Mouse (Mus musculus) intestine, embryonic 16.5 days (tissue): ENCODE measurements around the gene L3mbtl3. TPM values are rescaled to one million over a fixed set of nuclear protein-coding genes. Genes with fewer than 3 reads are reported as not detected.
A peak's percentile ranks its signal among the peaks of the same experiment; 100 is the strongest.

Experiments used
- ATAC-seq: fragments of 200-750 bp; cut with Nextera tagmentation; 2 replicates; pipeline ENCODE4 v1.8.0; 2017; ENCODE audit warnings: moderate TSS enrichment, moderate library complexity
- H3K27ac ChIP-seq: fragments of 300-500 bp; sonication (generic); 2 replicates; pipeline ENCODE4 v1.5.1; 2014; ENCODE audit warnings: mild to moderate bottlenecking, low read length
- H3K27me3 ChIP-seq: fragments of 300-500 bp; sonication (generic); replicated peaks from 2 replicates; pipeline ENCODE4 v1.6.1; 2014; ENCODE audit warnings: low read length, control low read depth, mixed read lengths; ENCODE audit not compliant: control insufficient read depth, insufficient read depth
- H3K36me3 ChIP-seq: fragments of 300-500 bp; sonication (generic); 2 replicates; pipeline ENCODE4 v1.6.1; 2014; ENCODE audit warnings: low read length, control low read depth; ENCODE audit not compliant: control insufficient read depth, insufficient read depth
- H3K4me1 ChIP-seq: fragments of 300-500 bp; sonication (generic); 2 replicates; pipeline ENCODE4 v1.6.1; 2014; ENCODE audit warnings: low read length, control low read depth, mixed read lengths; ENCODE audit not compliant: control insufficient read depth, insufficient read depth
- H3K4me2 ChIP-seq: fragments of 300-500 bp; sonication (generic); 2 replicates; pipeline ENCODE4 v1.6.1; 2014; ENCODE audit warnings: low read depth, low read length, control low read depth
- H3K4me3 ChIP-seq: fragments of 300-500 bp; sonication (generic); 2 replicates; pipeline ENCODE4 v1.5.1; 2014; ENCODE audit warnings: mild to moderate bottlenecking, low read length
- H3K9ac ChIP-seq: fragments of 300-500 bp; sonication (generic); 2 replicates; pipeline ENCODE4 v1.6.1; 2014; ENCODE audit warnings: low read depth, low read length
- H3K9me3 ChIP-seq: fragments of 300-500 bp; sonication (generic); 2 replicates; pipeline ENCODE4 v1.6.1; 2016; ENCODE audit warnings: low read length, control low read depth; ENCODE audit not compliant: control insufficient read depth
- WGBS: fragments of 180-500 bp; shearing (Covaris S2); extraction: QIAGEN DNeasy Blood & Tissue Kit; methylation state at CpG from one replicate; pipeline ENCODE4 v1.1.7; 2014; 5-methylcytosine and 5-hydroxymethylcytosine counted together
- polyA plus RNA-seq: library from polyadenylated mRNA; unstranded; fragments of >200 nt; fragmentation: Nextera tagmentation; extraction: Ambion mirVana; gene quantifications from 2 replicates; pipeline ENCODE4 v1.2.1, GENCODE M21; 2015

L3mbtl3 gene
- polyA plus RNA-seq, result 7.4 and 8.3 TPM in 2 replicates

GRCm38 (mm10) chr10:26375790-26376545, at the start of gene L3mbtl3:
Gene L3mbtl3, minus strand, starts transcription at chr10:26375971.
- peak within 1 kb of the TSS; percentile 68 for H3K4me2 ChIP-seq
- H3K4me1 ChIP-seq, result 0 out of 2 replicates have a peak, but pooled peaks cover 4% of the 10 kb centered on the region
- WGBS, result 3% methylated on average over 42 of the region's 42 CpGs
- ATAC-seq, result peak; percentile 77
- H3K4me3 ChIP-seq, result peak within 1 kb of the TSS; percentile 85
- H3K9ac ChIP-seq, result peak within 1 kb of the TSS; percentile 95
- H3K27me3 ChIP-seq, result no peaks in the 10 kb centered on the region
- H3K36me3 ChIP-seq, result no peaks in the 10 kb centered on the region
- H3K9me3 ChIP-seq, result no peaks in the 10 kb centered on the region
- peak within 1 kb of the TSS; percentile 93 for H3K27ac ChIP-seq

GRCm38 (mm10) chr10:26421168-26421567, 45.4 kb upstream of the L3mbtl3 start:
- Histone ChIP-seq H3K36me3 (no peaks in the 10 kb centered on the region), H3K4me1 (no peaks in the 10 kb centered on the region), H3K9me3 (no peaks in the 10 kb centered on the region), H3K27me3 (no peaks in the 10 kb centered on the region), H3K27ac (no peak overlapping the region), H3K4me2 (no peak overlapping the region), H3K9ac (no peak overlapping the region), H3K4me3 (no peak overlapping the region)
- 55% methylated on average over 2 of the region's 2 CpGs for WGBS
- ATAC-seq, result no peak

- no peak overlapping the region for H3K9ac ChIP-seq
- H3K36me3 ChIP-seq, result no peaks in the 10 kb centered on the region
- no peak overlapping the region for H3K4me2 ChIP-seq
- H3K4me3 ChIP-seq, result no peak overlapping the region
- H3K27me3 ChIP-seq, result no peaks in the 10 kb centered on the region
- no peak for ATAC-seq
- H3K9me3 ChIP-seq, result no peaks in the 10 kb centered on the region
- no peak overlapping the region for H3K27ac ChIP-seq
- no peaks in the 10 kb centered on the region for H3K4me1 ChIP-seq
Measured at GRCm38 (mm10) chr10:26388656-26389055, 12.9 kb upstream of the L3mbtl3 start.

- no peak overlapping the region for H3K9ac ChIP-seq
- 79% methylated on average over 6 of the region's 6 CpGs for WGBS
- H3K27ac ChIP-seq, result no peak overlapping the region
- H3K9me3 ChIP-seq, result no peaks in the 10 kb centered on the region
- no peak for ATAC-seq
- no peak overlapping the region for H3K4me3 ChIP-seq
- H3K4me1 ChIP-seq, result 0 out of 2 replicates have a peak, but pooled peaks cover 4% of the 10 kb centered on the region
- H3K4me2 ChIP-seq, result no peak overlapping the region
- H3K36me3 ChIP-seq, result no peaks in the 10 kb centered on the region
- no peaks in the 10 kb centered on the region for H3K27me3 ChIP-seq
Measured at GRCm38 (mm10) chr10:26377332-26377602, 1.5 kb upstream of the L3mbtl3 start.

GRCm38 (mm10) chr10:26376546-26377331, 968 bp upstream of the L3mbtl3 start:
- H3K4me2 ChIP-seq, result peak overlapping the region; percentile 68
- H3K9ac ChIP-seq, result peak overlapping the region; percentile 95; the same call in 1 of the 2 replicates
- H3K9me3 ChIP-seq, result no peaks in the 10 kb centered on the region
- WGBS, result 48% methylated on average over 10 of the region's 10 CpGs
- peak overlapping the region; percentile 85 for H3K4me3 ChIP-seq
- H3K27me3 ChIP-seq, result no peaks in the 10 kb centered on the region
- no peak for ATAC-seq
- 0 out of 2 replicates have a peak, but pooled peaks cover 4% of the 10 kb centered on the region for H3K4me1 ChIP-seq
- no peaks in the 10 kb centered on the region for H3K36me3 ChIP-seq
- no peak overlapping the region for H3K27ac ChIP-seq

- ATAC-seq, result peak; percentile 49
- Histone ChIP-seq H3K9ac (peak overlapping the region; percentile 95), H3K4me2 (peak overlapping the region; percentile 68), H3K4me3 (peak overlapping the region; percentile 85), H3K27ac (peak overlapping the region; percentile 93), H3K4me1 (0 out of 2 replicates have a peak, but pooled peaks cover 4% of the 10 kb centered on the region), H3K27me3 (no peaks in the 10 kb centered on the region), H3K36me3 (no peaks in the 10 kb centered on the region), H3K9me3 (no peaks in the 10 kb centered on the region)
- 1% methylated on average over 23 of the region's 30 CpGs for WGBS
Measured at GRCm38 (mm10) chr10:26375351-26375751, 420 bp downstream of the L3mbtl3 start.

GRCm38 (mm10) chr10:26374436-26375311, 1.1 kb downstream of the L3mbtl3 start:
- Histone ChIP-seq H3K4me3 (peak overlapping the region; percentile 85), H3K36me3 (no peaks in the 10 kb centered on the region), H3K27me3 (no peaks in the 10 kb centered on the region), H3K4me1 (0 out of 2 replicates have a peak, but pooled peaks cover 4% of the 10 kb centered on the region), H3K9ac (peak overlapping the region; percentile 95), H3K4me2 (peak overlapping the region; percentile 68), H3K27ac (peak overlapping the region; percentile 93), H3K9me3 (no peaks in the 10 kb centered on the region)
- WGBS, result under 1% methylated on average over 82 of the region's 101 CpGs
- peak; percentile 69 for ATAC-seq

- Histone ChIP-seq H3K27ac (peak overlapping the region; percentile 93), H3K9ac (peak overlapping the region; percentile 95), H3K4me3 (peak overlapping the region; percentile 85), H3K36me3 (no peaks in the 10 kb centered on the region), H3K27me3 (no peaks in the 10 kb centered on the region), H3K4me2 (peak overlapping the region; percentile 68), H3K9me3 (no peaks in the 10 kb centered on the region), H3K4me1 (0 out of 2 replicates have a peak, but pooled peaks cover 4% of the 10 kb centered on the region)
- under 1% methylated on average over 58 of the region's 71 CpGs for WGBS
- ATAC-seq, result peak; percentile 72
Measured at GRCm38 (mm10) chr10:26373951-26374435, 1.8 kb downstream of the L3mbtl3 start.
